Mouse (Mus musculus) liver, adult 2 months (tissue): ENCODE measurements at regions not wholly inside any gene's neighbourhood (a gene's known extent, or its start where the extent isn't known, plus 50 kb on each side); places are given as distances from the start of the nearest gene placed in this dataset.

Experiments used
- DNase-seq: peaks from one replicate; pipeline ENCODE4 v3.0.0-alpha.2; 2011; ENCODE audit warnings: low read depth, low spot score; ENCODE audit errors: extremely low read depth
- H3K27ac ChIP-seq: fragments of 200-500 bp; replicated peaks from 2 replicates; pipeline ENCODE4 v1.5.1; 2012; ENCODE audit warnings: low read depth, mild to moderate bottlenecking, control low read depth, inconsistent platforms, low read length; ENCODE audit not compliant: insufficient read depth
- H3K27me3 ChIP-seq: fragments of 200-500 bp; 2 replicates; pipeline ENCODE4 v1.6.1; 2012; ENCODE audit warnings: mild to moderate bottlenecking, moderate library complexity, low read length, inconsistent platforms; ENCODE audit not compliant: control insufficient read depth, insufficient read depth
- H3K36me3 ChIP-seq: fragments of 200-500 bp; 2 replicates; pipeline ENCODE4 v1.6.1; 2012; ENCODE audit warnings: low read length, inconsistent platforms; ENCODE audit not compliant: control insufficient read depth, insufficient read depth
- H3K4me1 ChIP-seq: fragments of 200-500 bp; 2 replicates; pipeline ENCODE4 v1.6.1; 2011; ENCODE audit warnings: low read length; ENCODE audit not compliant: control insufficient read depth, insufficient read depth
- H3K4me3 ChIP-seq: fragments of 200-500 bp; 2 replicates; pipeline ENCODE4 v1.5.1; 2011; ENCODE audit warnings: low read depth, mild to moderate bottlenecking, control low read depth, low read length, moderate library complexity; ENCODE audit not compliant: insufficient read depth
- H3K79me2 ChIP-seq: fragments of 200-500 bp; 2 replicates; pipeline ENCODE4 v1.6.1; 2012; ENCODE audit warnings: inconsistent platforms, mild to moderate bottlenecking, low read length, moderate library complexity; ENCODE audit not compliant: control insufficient read depth, insufficient read depth
- H3K9ac ChIP-seq: fragments of 200-500 bp; 2 replicates; pipeline ENCODE4 v1.6.1; 2012; ENCODE audit warnings: low read depth, mild to moderate bottlenecking, control low read depth, inconsistent platforms, low read length
- CTCF ChIP-seq: fragments of 200-500 bp; IDR thresholded peaks from 2 replicates; pipeline ENCODE4 v1.5.1; 2011; ENCODE audit warnings: low read depth, low read length, control low read depth
- POLR2A ChIP-seq: fragments of 200-500 bp; IDR thresholded peaks from 2 replicates; pipeline ENCODE4 v1.6.1; 2011; ENCODE audit warnings: low read length, control low read depth; ENCODE audit not compliant: insufficient read depth; ENCODE audit errors: extremely low read depth
- WGBS: fragments of 180-500 bp; shearing (Covaris S2); methylation state at CpG from one replicate; pipeline ENCODE4 v1.1.7; 2018; 5-methylcytosine and 5-hydroxymethylcytosine counted together

DNA sequence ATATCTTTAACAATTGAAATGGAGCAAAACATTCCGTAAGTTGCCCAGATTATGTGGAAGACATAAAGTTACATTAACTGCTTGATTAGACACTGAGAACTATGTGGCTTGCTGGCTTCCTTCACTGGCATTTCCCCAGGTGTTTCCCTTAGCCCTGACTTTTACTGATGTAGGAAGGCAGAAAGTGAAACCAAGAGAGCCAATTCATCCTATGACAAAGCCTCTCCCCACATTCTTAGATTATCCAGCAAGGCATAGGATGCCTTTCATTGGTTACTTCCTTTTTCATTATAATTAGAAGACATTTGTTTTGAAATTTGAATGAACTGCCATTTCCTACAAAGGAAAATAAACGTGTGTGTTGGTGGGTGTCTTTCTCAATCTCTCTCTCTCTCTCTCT lies 72.1 kb downstream of the Cdc42ep3 start:
- TF ChIP-seq CTCF (no peak), POLR2A (no peak)
- WGBS = 53% methylated on average over 2 of the region's 2 CpGs

DNA sequence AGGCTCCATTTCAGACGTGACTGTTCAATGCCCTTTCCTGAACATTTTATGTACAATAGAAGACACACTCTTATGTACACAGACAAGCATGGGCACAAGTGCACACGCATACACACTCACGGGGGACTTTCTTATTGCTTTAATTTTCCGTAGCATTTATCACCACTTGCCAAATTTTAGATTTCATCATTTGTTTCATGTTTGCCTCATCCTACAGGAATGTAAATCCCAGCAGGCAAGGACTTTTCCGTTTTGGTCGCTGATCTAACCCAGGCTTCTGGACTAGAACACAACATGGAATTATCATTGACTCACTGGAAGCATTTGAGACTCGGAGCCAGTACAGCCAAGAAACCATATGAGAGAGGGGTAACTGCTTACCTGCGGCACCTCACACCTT lies 81.3 kb downstream of the Cdc42ep3 start:
- no peaks in the 10 kb centered on the region; the same call in 1 of the 2 replicates for H3K27me3 ChIP-seq
- 76% methylated on average over 8 of the region's 8 CpGs for WGBS
- H3K4me1 ChIP-seq = no peaks in the 10 kb centered on the region
- TF ChIP-seq CTCF (no peak), POLR2A (no peak)
- H3K79me2 ChIP-seq = no peaks in the 10 kb centered on the region
- no peaks in the 10 kb centered on the region for H3K36me3 ChIP-seq
- no peak overlapping the region for H3K4me3 ChIP-seq
- H3K27ac ChIP-seq = no peak overlapping the region
- H3K9ac ChIP-seq = no peak overlapping the region
- no peak for DNase-seq

More for the DNA sequence above, 72.1 kb downstream of the Cdc42ep3 start:
- Histone ChIP-seq H3K9ac (no peak overlapping the region), H3K79me2 (no peaks in the 10 kb centered on the region), H3K4me3 (no peak overlapping the region), H3K4me1 (no peaks in the 10 kb centered on the region), H3K27ac (no peak overlapping the region), H3K27me3 (peaks cover 4% of the 10 kb centered on the region; the same call in 1 of the 2 replicates), H3K36me3 (no peaks in the 10 kb centered on the region)
- DNase-seq = no peak

GRCm38 (mm10) chr17:79259691-79260090 lies 95.2 kb downstream of the Cdc42ep3 start:
- no peaks in the 10 kb centered on the region for H3K36me3 ChIP-seq
- no peak for TF ChIP-seq CTCF
- no peak for TF ChIP-seq POLR2A
- H3K27ac ChIP-seq = no peak overlapping the region
- no peak overlapping the region for H3K4me3 ChIP-seq
- no peaks in the 10 kb centered on the region for H3K79me2 ChIP-seq
- DNase-seq = no peak
- no peak overlapping the region for H3K9ac ChIP-seq
- H3K4me1 ChIP-seq = no peaks in the 10 kb centered on the region
- H3K27me3 ChIP-seq = 0 out of 2 replicates have a peak, but pooled peaks cover 2% of the 10 kb centered on the region
- WGBS = 57% methylated on average over 5 of the region's 5 CpGs

DNA sequence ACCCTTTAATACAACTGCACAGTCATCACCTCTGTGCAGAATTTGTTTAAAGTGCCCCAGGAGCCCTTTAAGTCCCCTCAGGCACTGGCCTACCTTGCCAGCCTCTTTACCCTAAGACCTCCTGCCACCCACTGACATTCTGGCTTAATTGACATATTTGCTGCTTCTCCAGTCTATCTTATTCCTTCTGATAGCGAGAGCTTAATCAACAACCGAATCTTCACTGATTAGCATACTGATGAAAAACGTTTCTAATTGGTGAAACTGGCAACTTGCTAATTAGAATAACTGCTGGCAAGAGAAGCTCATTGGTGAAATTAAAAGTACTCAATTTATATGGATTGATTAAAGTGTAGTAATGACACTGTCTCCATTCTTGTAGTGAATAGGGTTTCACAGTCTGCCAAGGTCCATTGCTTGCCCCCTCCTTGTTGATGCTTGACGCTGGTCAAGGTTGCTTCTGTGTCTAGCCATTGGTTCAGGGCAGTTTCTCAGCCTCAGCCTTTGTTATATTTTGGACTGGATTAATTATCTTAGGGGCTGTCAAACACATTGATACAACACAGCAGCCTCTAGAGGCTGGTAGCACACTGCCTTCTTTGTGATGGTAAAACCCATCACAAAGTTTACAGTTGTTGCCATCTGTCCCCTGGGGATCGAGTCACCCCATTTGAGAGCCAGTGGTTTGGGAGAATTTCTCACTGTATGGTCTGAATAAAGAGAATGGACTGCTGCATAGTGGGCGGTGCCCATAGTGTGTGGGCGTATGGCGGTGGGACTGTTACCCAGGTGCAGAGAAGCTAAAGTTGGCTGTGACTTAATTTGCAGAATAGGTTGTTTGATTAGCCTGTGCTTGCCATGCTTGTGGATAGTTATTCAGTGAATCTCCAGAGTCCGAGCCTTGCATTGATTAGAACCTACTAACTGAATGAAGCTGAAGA lies 107.7 kb downstream of the Cdc42ep3 start:
- Histone ChIP-seq H3K36me3 (no peaks in the 10 kb centered on the region), H3K4me1 (no peaks in the 10 kb centered on the region), H3K4me3 (no peak overlapping the region), H3K27me3 (no peaks in the 10 kb centered on the region), H3K79me2 (no peaks in the 10 kb centered on the region), H3K9ac (no peak overlapping the region), H3K27ac (no peak overlapping the region)
- DNase-seq = no peak
- WGBS = 78% methylated on average over 9 of the region's 9 CpGs
- no peak for TF ChIP-seq POLR2A
- TF ChIP-seq CTCF = no peak

GRCm38 (mm10) chr17:79244121-79244520 lies 110.8 kb downstream of the Cdc42ep3 start:
- Histone ChIP-seq H3K36me3 (no peaks in the 10 kb centered on the region), H3K27me3 (no peaks in the 10 kb centered on the region), H3K79me2 (no peaks in the 10 kb centered on the region), H3K4me1 (no peaks in the 10 kb centered on the region), H3K9ac (no peak overlapping the region), H3K27ac (no peak overlapping the region), H3K4me3 (no peak overlapping the region)
- 82% methylated on average over 11 of the region's 11 CpGs for WGBS
- TF ChIP-seq CTCF (no peak), POLR2A (no peak)
- DNase-seq = no peak

DNA sequence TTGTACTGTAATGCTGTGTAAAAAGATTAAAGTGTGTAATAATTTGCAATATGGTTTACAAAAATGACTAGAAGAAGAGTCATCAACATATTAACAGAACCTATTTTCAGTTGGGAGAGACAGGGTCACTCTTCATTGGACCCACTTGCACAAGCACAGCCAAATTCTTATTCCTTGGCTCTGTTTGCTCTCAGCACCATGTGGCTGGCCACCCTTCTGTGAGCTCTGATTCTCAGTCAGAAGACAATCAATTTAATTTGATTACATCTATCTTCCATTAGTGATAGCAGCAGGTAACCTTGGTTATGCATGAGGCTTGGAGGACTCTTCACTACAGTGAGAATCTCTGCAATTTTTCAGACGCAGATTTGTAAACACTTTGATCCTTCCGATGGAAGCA lies 111.5 kb downstream of the Cdc42ep3 start:
- Histone ChIP-seq H3K36me3 (no peaks in the 10 kb centered on the region), H3K79me2 (no peaks in the 10 kb centered on the region), H3K27ac (no peak overlapping the region), H3K4me1 (no peaks in the 10 kb centered on the region), H3K27me3 (no peaks in the 10 kb centered on the region), H3K4me3 (no peak overlapping the region), H3K9ac (no peak overlapping the region)
- DNase-seq = no peak
- TF ChIP-seq CTCF (no peak), POLR2A (no peak)
- 79% methylated on average over 2 of the region's 2 CpGs for WGBS
